Mouse (Mus musculus) midbrain, postnatal 0 days (tissue): ENCODE measurements at regions not wholly inside any gene's neighbourhood (a gene's known extent, or its start where the extent isn't known, plus 50 kb on each side); places are given as distances from the start of the nearest gene placed in this dataset.
A peak's percentile ranks its signal among the peaks of the same experiment; 100 is the strongest.

ENCODE experiments used
- ATAC-seq: fragments of 200-750 bp; cut with Nextera tagmentation; 2 replicates; pipeline ENCODE4 v1.8.0; 2017; ENCODE audit warnings: moderate number of reproducible peaks, mild to moderate bottlenecking, moderate TSS enrichment, moderate library complexity; ENCODE audit not compliant: low FRiP score
- DNase-seq: peaks from one replicate; pipeline ENCODE4 v3.0.0-alpha.2; 2015; ENCODE audit warnings: low spot score
- H3K27ac ChIP-seq: fragments of 300-500 bp; sonication (generic); 2 replicates; pipeline ENCODE4 v1.5.1; 2014; ENCODE audit warnings: low read depth, mild to moderate bottlenecking, low read length, mixed read lengths
- H3K27me3 ChIP-seq: fragments of 300-500 bp; sonication (generic); 2 replicates; pipeline ENCODE4 v1.6.1; 2014; ENCODE audit warnings: low read length, control low read depth, mixed read lengths; ENCODE audit not compliant: insufficient read depth
- H3K36me3 ChIP-seq: fragments of 300-500 bp; sonication (generic); 2 replicates; pipeline ENCODE4 v1.6.1; 2014; ENCODE audit warnings: low read length, control low read depth, mixed read lengths; ENCODE audit not compliant: insufficient read depth
- H3K4me1 ChIP-seq: fragments of 300-500 bp; sonication (generic); 2 replicates; pipeline ENCODE4 v1.6.1; 2014; ENCODE audit warnings: mild to moderate bottlenecking, control low read depth, antibody characterized with exemption, low read length, mixed read lengths; ENCODE audit not compliant: insufficient read depth
- H3K4me2 ChIP-seq: fragments of 300-500 bp; sonication (generic); 2 replicates; pipeline ENCODE4 v1.6.1; 2014; ENCODE audit warnings: low read depth, mild to moderate bottlenecking, low read length, mixed read lengths; ENCODE audit not compliant: poor library complexity, severe bottlenecking
- H3K4me3 ChIP-seq: fragments of 300-500 bp; sonication (generic); 2 replicates; pipeline ENCODE4 v1.5.1; 2014; ENCODE audit warnings: low read depth, mild to moderate bottlenecking, low read length, moderate library complexity
- H3K9ac ChIP-seq: fragments of 300-500 bp; sonication (generic); replicated peaks from 2 replicates; pipeline ENCODE4 v1.6.1; 2014; ENCODE audit warnings: mild to moderate bottlenecking, low read length, moderate library complexity, mixed read lengths; ENCODE audit not compliant: poor library complexity, severe bottlenecking
- H3K9me3 ChIP-seq: fragments of 300-500 bp; sonication (generic); 2 replicates; pipeline ENCODE4 v1.6.1; 2016; ENCODE audit warnings: low read length, control low read depth
- CTCF ChIP-seq: IDR thresholded peaks from 2 replicates; pipeline ENCODE4 v1.5.1; 2016; ENCODE audit warnings: antibody characterized with exemption, mild to moderate bottlenecking
- WGBS: fragments of 180-500 bp; shearing (Covaris S2); extraction: QIAGEN DNeasy Blood & Tissue Kit; methylation state at CpG from one replicate; pipeline ENCODE4 v1.1.7; 2014; 5-methylcytosine and 5-hydroxymethylcytosine counted together

GRCm38 (mm10) chr9:90388401-90388800 lies 117.8 kb upstream of the Tbc1d2b start:
- WGBS: 73% methylated on average over 2 of the region's 2 CpGs
- Histone ChIP-seq H3K9me3 (no peaks in the 10 kb centered on the region), H3K4me2 (no peak overlapping the region), H3K36me3 (no peaks in the 10 kb centered on the region), H3K4me3 (no peak overlapping the region), H3K4me1 (no peaks in the 10 kb centered on the region), H3K27ac (no peak overlapping the region), H3K27me3 (no peaks in the 10 kb centered on the region), H3K9ac (no peak overlapping the region)
- ATAC-seq (no peak), DNase-seq (no peak)
- TF ChIP-seq CTCF: no peak

DNA sequence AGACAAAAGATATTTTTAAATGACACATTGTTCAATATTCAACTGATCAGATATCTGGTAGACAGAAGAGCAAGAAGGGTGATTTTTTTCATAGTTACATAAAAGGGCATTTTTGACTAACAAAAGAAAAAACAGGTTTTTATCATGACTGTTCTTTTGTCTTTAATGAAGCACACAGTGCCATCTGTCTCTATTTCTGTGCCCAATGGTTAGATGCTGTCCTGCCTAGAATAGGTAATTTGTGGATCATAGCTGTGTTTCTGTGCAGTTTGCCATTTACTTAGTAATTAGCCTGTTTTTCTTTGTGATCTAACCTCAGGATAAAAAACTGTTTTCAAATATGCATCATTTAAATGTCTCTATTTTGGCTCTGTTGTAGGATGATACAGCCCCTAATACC lies 114.4 kb upstream of the Tbc1d2b start:
- Histone ChIP-seq H3K27ac (no peak overlapping the region), H3K4me2 (no peak overlapping the region), H3K4me1 (no peaks in the 10 kb centered on the region), H3K9me3 (no peaks in the 10 kb centered on the region), H3K36me3 (no peaks in the 10 kb centered on the region), H3K9ac (no peak overlapping the region), H3K4me3 (no peak overlapping the region), H3K27me3 (no peaks in the 10 kb centered on the region)
- ATAC-seq (no peak), DNase-seq (no peak)
- no peak for TF ChIP-seq CTCF

DNA sequence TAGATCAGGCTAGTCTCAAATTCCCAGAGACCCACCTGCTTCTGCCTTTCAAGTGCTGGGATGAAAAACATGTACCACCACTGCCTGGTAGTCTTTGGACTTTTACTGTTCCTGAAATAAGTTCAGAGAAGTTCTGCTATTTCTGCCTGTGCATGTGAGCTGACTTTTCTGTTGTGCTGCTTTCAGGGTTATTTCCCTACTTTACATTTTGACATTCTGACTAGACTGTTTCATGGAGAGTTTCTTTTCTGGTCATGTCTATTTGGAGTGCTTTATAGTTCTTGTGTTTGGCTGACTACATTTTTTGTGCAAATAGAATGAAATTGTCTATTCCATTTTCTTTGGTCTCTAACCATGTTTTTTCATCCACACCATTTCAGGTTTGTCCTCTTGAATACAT lies 109.5 kb upstream of the Tbc1d2b start:
- DNase-seq (no peak), ATAC-seq (no peak)
- no peak overlapping the region for H3K27ac ChIP-seq
- TF ChIP-seq CTCF: no peak
- H3K9ac ChIP-seq: no peak overlapping the region
- no peak overlapping the region for H3K4me3 ChIP-seq
- H3K27me3 ChIP-seq: no peaks in the 10 kb centered on the region
- no peak overlapping the region for H3K4me2 ChIP-seq
- H3K4me1 ChIP-seq: no peaks in the 10 kb centered on the region
- H3K36me3 ChIP-seq: no peaks in the 10 kb centered on the region
- no peaks in the 10 kb centered on the region for H3K9me3 ChIP-seq

GRCm38 (mm10) chr9:90369568-90369967 lies 99.0 kb upstream of the Tbc1d2b start:
- Histone ChIP-seq H3K4me3 (no peak overlapping the region), H3K4me1 (no peaks in the 10 kb centered on the region), H3K9ac (no peak overlapping the region), H3K4me2 (no peak overlapping the region), H3K36me3 (no peaks in the 10 kb centered on the region), H3K27me3 (no peaks in the 10 kb centered on the region), H3K27ac (no peak overlapping the region), H3K9me3 (peaks cover 3% of the 10 kb centered on the region; the same call in 1 of the 2 replicates)
- WGBS: 25% methylated on average over 2 of the region's 2 CpGs
- ATAC-seq (peak; percentile 68; the same call in 1 of the 2 replicates), DNase-seq (peak; percentile 82)
- TF ChIP-seq CTCF: no peak

DNA sequence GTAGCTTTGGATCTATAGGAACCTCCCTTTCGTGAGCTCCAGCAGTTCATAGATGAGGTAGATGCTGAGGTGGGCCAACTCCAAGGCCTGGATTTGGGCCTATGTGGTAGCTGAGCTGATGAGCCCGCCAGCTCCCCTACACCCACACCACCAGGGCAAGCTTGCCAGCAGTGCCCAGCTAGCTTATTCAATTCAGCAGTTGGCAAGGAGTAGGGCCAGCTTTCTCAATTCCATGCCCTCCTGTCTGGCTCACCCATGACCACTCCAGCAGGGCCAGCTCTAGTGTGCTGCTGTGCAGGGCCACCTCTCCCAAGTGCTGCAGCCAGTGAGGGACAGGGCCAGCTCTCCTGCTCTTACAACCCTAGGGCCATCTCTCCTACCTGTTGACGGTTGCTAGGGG lies 97.1 kb upstream of the Tbc1d2b start:
- Histone ChIP-seq H3K27ac (no peak overlapping the region), H3K9me3 (no peaks in the 10 kb centered on the region), H3K36me3 (no peaks in the 10 kb centered on the region), H3K4me1 (no peaks in the 10 kb centered on the region), H3K4me3 (no peak overlapping the region), H3K9ac (no peak overlapping the region), H3K4me2 (no peak overlapping the region), H3K27me3 (no peaks in the 10 kb centered on the region)
- TF ChIP-seq CTCF: no peak
- DNase-seq: peak; percentile 41
- no peak for ATAC-seq
- WGBS: 88% methylated on average over 3 of the region's 3 CpGs

GRCm38 (mm10) chr9:90326531-90326930 lies 55.9 kb upstream of the Tbc1d2b start:
- no peak for DNase-seq
- WGBS: 91% methylated on average over 4 of the region's 4 CpGs
- no peak overlapping the region for H3K4me2 ChIP-seq
- no peak for TF ChIP-seq CTCF
- no peak for ATAC-seq
- no peak overlapping the region for H3K27ac ChIP-seq
- H3K4me3 ChIP-seq: no peak overlapping the region
- H3K9ac ChIP-seq: no peak overlapping the region
- H3K4me1 ChIP-seq: no peaks in the 10 kb centered on the region
- no peaks in the 10 kb centered on the region for H3K9me3 ChIP-seq
- H3K27me3 ChIP-seq: no peaks in the 10 kb centered on the region
- H3K36me3 ChIP-seq: no peaks in the 10 kb centered on the region
